Mouse (Mus musculus) myocyte (in vitro differentiated cells): Measurements from ENCODE around the gene Med29. TPM values are rescaled to one million over a fixed set of nuclear protein-coding genes. Genes with fewer than 3 reads are reported as not detected.

Experiments
- H3K27me3 ChIP-seq: one replicate; pipeline ENCODE4 v1.6.1; 2011; ENCODE audit not compliant: control insufficient read depth, insufficient read depth, insufficient read length
- H3K36me3 ChIP-seq: one replicate; pipeline ENCODE4 v1.6.1; 2011; ENCODE audit not compliant: control insufficient read depth, insufficient read depth
- H3K4me2 ChIP-seq: one replicate; pipeline ENCODE4 v1.6.1; 2011; ENCODE audit warnings: low read depth, control low read depth
- H3K4me3 ChIP-seq: one replicate; pipeline ENCODE4 v1.5.1; 2011; ENCODE audit warnings: mild to moderate bottlenecking, control low read depth, moderate library complexity
- H3K79me2 ChIP-seq: one replicate; pipeline ENCODE4 v1.6.1; 2011; ENCODE audit not compliant: control insufficient read depth, insufficient read depth
- H3ac ChIP-seq: one replicate; pipeline ENCODE4 v1.6.1; 2011; ENCODE audit not compliant: control insufficient read depth, insufficient read length
- CEBPB ChIP-seq: IDR thresholded peaks from 2 replicates; pipeline ENCODE4 v1.6.1; 2011; ENCODE audit warnings: mild to moderate bottlenecking, moderate library complexity; ENCODE audit not compliant: poor library complexity, insufficient read depth, severe bottlenecking
- E2F4 ChIP-seq: IDR thresholded peaks from one replicate; pipeline ENCODE4 v1.6.1; 2011; ENCODE audit warnings: mild to moderate bottlenecking, control low read depth, moderate library complexity; ENCODE audit not compliant: insufficient read depth
- MAX ChIP-seq: IDR thresholded peaks from one replicate; pipeline ENCODE4 v1.6.1; 2011; ENCODE audit warnings: low read depth, mild to moderate bottlenecking, control low read depth
- MYOD1 ChIP-seq, 3 experiments: IDR thresholded peaks; one replicate each; pipeline ENCODE4 v1.6.1; 2011; ENCODE audit warnings: control low read depth in 2 of 3, low read depth in 2 of 3, mild to moderate bottlenecking in 2 of 3, moderate library complexity in 1 of 3; ENCODE audit not compliant: insufficient read length in 2 of 3, control insufficient read depth in 1 of 3
- MYOG ChIP-seq, 3 experiments: IDR thresholded peaks; one replicate each; pipeline ENCODE4 v1.6.1; 2011; ENCODE audit warnings: control low read depth in 2 of 3, low read depth in 2 of 3, mild to moderate bottlenecking in 2 of 3; ENCODE audit not compliant: insufficient read length in 2 of 3, control insufficient read depth in 1 of 3, insufficient read depth in 1 of 3
- POLR2A ChIP-seq: IDR thresholded peaks from one replicate; pipeline ENCODE4 v1.6.1; 2011; ENCODE audit warnings: low read depth, mild to moderate bottlenecking, control low read depth, moderate library complexity; ENCODE audit not compliant: insufficient read length
- POLR2AphosphoS2 ChIP-seq: IDR thresholded peaks from one replicate; pipeline ENCODE4 v1.6.1; 2011; ENCODE audit warnings: low read depth, control low read depth; ENCODE audit not compliant: insufficient read length
- REST ChIP-seq: IDR thresholded peaks from one replicate; pipeline ENCODE4 v1.6.1; 2011; ENCODE audit warnings: mild to moderate bottlenecking, control low read depth, moderate library complexity; ENCODE audit not compliant: insufficient read depth, insufficient read length
- SRF ChIP-seq: IDR thresholded peaks from one replicate; pipeline ENCODE4 v1.6.1; 2011; ENCODE audit warnings: low read depth; ENCODE audit not compliant: control insufficient read depth, insufficient read length
- TCF12 ChIP-seq: IDR thresholded peaks from one replicate; pipeline ENCODE4 v1.6.1; 2011; ENCODE audit warnings: mild to moderate bottlenecking, control low read depth; ENCODE audit not compliant: poor library complexity, insufficient read depth, severe bottlenecking
- TCF3 ChIP-seq: IDR thresholded peaks from one replicate; pipeline ENCODE4 v1.6.1; 2011; ENCODE audit warnings: low read depth, control low read depth; ENCODE audit not compliant: insufficient read length
- USF1 ChIP-seq: IDR thresholded peaks from one replicate; pipeline ENCODE4 v1.6.1; 2011; ENCODE audit warnings: low read depth, mild to moderate bottlenecking, control low read depth, moderate library complexity
- polyA plus RNA-seq: library from polyadenylated mRNA; unstranded; fragments of >200 nt; fragmentation: generic; extraction: Trizol; gene quantifications from one replicate; pipeline ENCODE4 v1.2.1, GENCODE M21; 2012; ENCODE audit warnings: missing spikeins

Med29 gene
- 34.2 TPM for polyA plus RNA-seq

- H3K36me3 ChIP-seq: peaks cover 12% of the 10 kb centered on the region
- TF ChIP-seq POLR2A (peak; percentile 94), USF1 (no peak), E2F4 (peak; percentile 48), REST (no peak), MYOD1 (IDR thresholded peaks at IDR 0.05; ENCODE audit: control insufficient read depth in 1 of 3, insufficient read length in 2 of 3, low read depth in 2 of 3) (no peak), TCF12 (no peak), POLR2AphosphoS2 (peak; percentile 94)
- H3K79me2 ChIP-seq: peaks cover 21% of the 10 kb centered on the region
- H3K27me3 ChIP-seq: no peaks in the 10 kb centered on the region
- H3K4me2 ChIP-seq: peak within 1 kb of the TSS; percentile 89
- peak within 1 kb of the TSS; percentile 45 for H3K4me3 ChIP-seq
- peak within 1 kb of the TSS; percentile 45 for H3ac ChIP-seq
Measured at GRCm38 (mm10) chr7:28392429-28393271, at the start of gene Med29, which contains the start of gene Paf1. Gene Med29 (minus strand): TSS chr7:28392708. Gene Paf1 (plus strand): TSS chr7:28392951.

- TF ChIP-seq POLR2A (no peak), CEBPB (no peak), E2F4 (no peak), MYOD1 (IDR thresholded peaks at IDR 0.05; ENCODE audit: control insufficient read depth in 1 of 3, insufficient read length in 2 of 3, low read depth in 2 of 3) (no peak), TCF3 (no peak), MAX (no peak), REST (no peak), TCF12 (no peak), MYOG (IDR thresholded peaks at IDR 0.05; ENCODE audit: control insufficient read depth in 1 of 3, insufficient read depth in 1 of 3, insufficient read length in 2 of 3, low read depth in 2 of 3) (no peak), POLR2AphosphoS2 (no peak), SRF (no peak)
- H3K4me2 ChIP-seq: no peak overlapping the region
- no peaks in the 10 kb centered on the region for H3K36me3 ChIP-seq
- no peak overlapping the region for H3K4me3 ChIP-seq
- no peak overlapping the region for H3ac ChIP-seq
- H3K79me2 ChIP-seq: no peaks in the 10 kb centered on the region
- peaks cover 20% of the 10 kb centered on the region for H3K27me3 ChIP-seq
Measured at GRCm38 (mm10) chr7:28441776-28442485, 49.4 kb upstream of the Med29 start.

- no peak overlapping the region for H3K4me2 ChIP-seq
- no peak overlapping the region for H3ac ChIP-seq
- peaks cover 16% of the 10 kb centered on the region for H3K27me3 ChIP-seq
- H3K36me3 ChIP-seq: no peaks in the 10 kb centered on the region
- no peaks in the 10 kb centered on the region for H3K79me2 ChIP-seq
- TF ChIP-seq POLR2A: no peak
- no peak for TF ChIP-seq TCF3
- TF ChIP-seq CEBPB: no peak
- TF ChIP-seq E2F4: no peak
- TF ChIP-seq SRF: no peak
- no peak for TF ChIP-seq USF1
- TF ChIP-seq TCF12: no peak
- no peak for TF ChIP-seq MAX
- TF ChIP-seq POLR2AphosphoS2: no peak
- TF ChIP-seq MYOG (IDR thresholded peaks at IDR 0.05; ENCODE audit: control insufficient read depth in 1 of 3, insufficient read depth in 1 of 3, insufficient read length in 2 of 3, low read depth in 2 of 3): no peak
- no peak for TF ChIP-seq MYOD1 (IDR thresholded peaks at IDR 0.05; ENCODE audit: control insufficient read depth in 1 of 3, insufficient read length in 2 of 3, low read depth in 2 of 3)
- no peak for TF ChIP-seq REST
- H3K4me3 ChIP-seq: no peak overlapping the region
Measured at GRCm38 (mm10) chr7:28440739-28441138, 48.2 kb upstream of the Med29 start.

GRCm38 (mm10) chr7:28438771-28439170 lies 46.3 kb upstream of the Med29 start:
- peaks cover 3% of the 10 kb centered on the region for H3K36me3 ChIP-seq
- no peaks in the 10 kb centered on the region for H3K27me3 ChIP-seq
- H3K4me2 ChIP-seq: no peak overlapping the region
- H3K79me2 ChIP-seq: peaks cover 18% of the 10 kb centered on the region
- H3ac ChIP-seq: no peak overlapping the region
- H3K4me3 ChIP-seq: no peak overlapping the region
- TF ChIP-seq E2F4 (no peak), REST (no peak)

GRCm38 (mm10) chr7:28437964-28438363 lies 45.5 kb upstream of the Med29 start:
- peaks cover 4% of the 10 kb centered on the region for H3K36me3 ChIP-seq
- TF ChIP-seq CEBPB (no peak), REST (no peak), POLR2A (no peak), MAX (no peak), MYOG (IDR thresholded peaks at IDR 0.05; ENCODE audit: control insufficient read depth in 1 of 3, insufficient read depth in 1 of 3, insufficient read length in 2 of 3, low read depth in 2 of 3) (no peak), POLR2AphosphoS2 (no peak), USF1 (no peak)
- H3K79me2 ChIP-seq: peaks cover 24% of the 10 kb centered on the region

More at GRCm38 (mm10) chr7:28437964-28438363, 45.5 kb upstream of the Med29 start:
- Histone ChIP-seq H3K4me2 (no peak overlapping the region), H3K27me3 (no peaks in the 10 kb centered on the region), H3K4me3 (no peak overlapping the region), H3ac (no peak overlapping the region)
